ENCODE assay signal across 9 mouse cellular contexts in the genomic region with DNA sequence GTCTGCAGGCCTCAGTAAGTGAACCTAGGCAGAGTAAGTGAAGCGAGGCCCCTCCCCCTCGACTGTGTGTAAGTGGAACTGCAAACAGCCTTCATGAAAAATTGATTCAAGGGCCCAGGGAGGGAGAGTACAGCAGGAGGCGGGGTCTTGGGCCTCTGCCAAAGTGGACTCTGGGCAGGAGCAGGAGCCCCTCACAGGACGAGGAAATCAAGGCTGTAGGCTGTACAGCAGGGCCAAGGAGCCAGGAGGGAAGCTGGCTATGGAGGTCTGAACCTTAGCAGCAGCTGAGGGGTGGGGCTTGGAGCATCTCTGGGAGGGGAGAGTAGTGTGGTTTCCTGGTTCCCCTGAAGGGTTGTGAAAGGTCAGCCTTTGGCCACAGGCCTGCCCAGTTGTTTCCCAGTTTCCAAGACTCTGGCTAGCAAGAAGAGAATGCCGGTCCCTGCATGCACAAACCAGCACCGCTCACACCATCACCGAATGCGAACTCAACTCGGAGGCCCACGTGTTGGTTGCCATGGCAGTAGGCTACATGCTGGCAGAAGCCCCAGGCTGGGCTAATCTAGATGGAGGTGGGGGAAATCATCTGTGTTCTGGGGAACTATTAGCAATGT. TPM values are rescaled to one million over a fixed set of nuclear protein-coding genes. Genes with fewer than 3 reads are reported as not detected.
DNase-seq lines count a peak whose midpoint lies in the region; ATAC-seq and TF ChIP-seq lines count a peak whose summit lies in the region.
"Had no signal": no experiment of that assay in that cellular context is flagged by ENCODE, and none has a peak within 500 bp of the region (broad histone marks: within the 10 kb centered on the region; RNA-seq: fewer than 3 reads in every experiment).

No protein-coding gene starts in this region.

- H3K36me3 ChIP-seq in MEL (ENCODE audit: control insufficient read depth in 1 of 2, insufficient read depth in 2 of 2, low read length in 2 of 2): peaks cover 0 to 31% of the 10 kb centered on the region in 2 experiments; a peak in 2 of 4 replicates
- no peaks in the 10 kb centered on the region for H3K36me3 ChIP-seq in intestine, embryonic 15.5 days

- H3K9me3 ChIP-seq in MEL (replicated peaks; ENCODE audit: insufficient read depth, low read length): no peaks in the 10 kb centered on the region
- H3K9me3 ChIP-seq in intestine, embryonic 15.5 days: no peaks in the 10 kb centered on the region

- ATAC-seq in intestine, embryonic 15.5 days: peak; percentile 70
- peak; percentile 19 for ATAC-seq in megakaryocyte progenitor cell, adult 5-6 weeks (replicated peaks; ENCODE audit: poor library complexity)

- TF ChIP-seq EP300 in MEL (IDR thresholded peaks at IDR 0.05; ENCODE audit: low read depth in 1 of 2, low read length in 2 of 2): no peak

- DNase-seq in MEL (ENCODE audit: low read depth, low spot score): peak; percentile 90
- DNase-seq in embryo, embryonic 11 days: peak; percentile 85
- DNase-seq in heart, adult 11 months: peak; percentile 98
- peak; percentile 70 to 71 for DNase-seq in left cerebral cortex, postnatal 36 days (ENCODE audit: low spot score in 2 of 2)
- peak; percentile 76 for DNase-seq in right cerebral cortex, postnatal 14 days
- no peak for DNase-seq in spleen, postnatal 14 days (ENCODE audit: low spot score in 2 of 2)

- 9% methylated on average over 10 of the region's 10 CpGs for WGBS in intestine, embryonic 15.5 days

- H3K4me2 ChIP-seq in intestine, embryonic 15.5 days (replicated peaks): peak overlapping the region; percentile 33

- TF ChIP-seq RAD21 in MEL (IDR thresholded peaks at IDR 0.05; ENCODE audit: low read depth, low read length): no peak

- TF ChIP-seq POLR2A in MEL (IDR thresholded peaks at IDR 0.05; ENCODE audit: control insufficient read depth in 1 of 2, insufficient read depth in 1 of 2, low read depth in 1 of 2, low read length in 2 of 2, poor library complexity in 1 of 2): 0 out of 4 replicates have a peak, but pooled peaks of 1 of the 2 experiments have one; percentile 30

- H3K9ac ChIP-seq in MEL (ENCODE audit: control insufficient read depth, low read depth, low read length, poor library complexity, severe bottlenecking): no peak overlapping the region
- peak overlapping the region; percentile 28; the same call in 1 of the 2 replicates for H3K9ac ChIP-seq in intestine, embryonic 15.5 days

- no peaks in the 10 kb centered on the region for H3K27me3 ChIP-seq in MEL (ENCODE audit: control insufficient read depth in 1 of 2, insufficient read depth in 2 of 2, low read length in 2 of 2)
- no peaks in the 10 kb centered on the region for H3K27me3 ChIP-seq in intestine, embryonic 15.5 days (replicated peaks)

- intact Hi-C loops in left cerebral cortex, postnatal 36 days (cut with DNase I): no loop called here

- H3K27ac ChIP-seq in MEL (ENCODE audit: control insufficient read depth, low read depth, low read length): no peak overlapping the region
- H3K27ac ChIP-seq in intestine, embryonic 15.5 days: peak overlapping the region; percentile 79

- H3K4me1 ChIP-seq in MEL (ENCODE audit: control insufficient read depth in 1 of 2, insufficient read depth in 2 of 2, low read length in 2 of 2): peaks cover 12 to 39% of the 10 kb centered on the region in 2 experiments
- H3K4me1 ChIP-seq in intestine, embryonic 15.5 days (replicated peaks): peaks cover 55% of the 10 kb centered on the region

- no peak for TF ChIP-seq CTCF in MEL (IDR thresholded peaks at IDR 0.05 in 2 of 3, conservative IDR thresholded peaks at IDR 0.05 in 1 of 3; ENCODE audit: control insufficient read depth in 1 of 3, insufficient read depth in 1 of 3, low read depth in 2 of 3, low read length in 3 of 3, poor library complexity in 1 of 3, severe bottlenecking in 1 of 3)

- no peaks in the 10 kb centered on the region for H3K79me2 ChIP-seq in MEL (ENCODE audit: control insufficient read depth, insufficient read depth, low read length, poor library complexity)

- no peak overlapping the region for H3K4me3 ChIP-seq in MEL (ENCODE audit: control insufficient read depth in 1 of 2, insufficient read depth in 1 of 2, low read depth in 2 of 2, low read length in 2 of 2)
- H3K4me3 ChIP-seq in intestine, embryonic 15.5 days (replicated peaks): no peak overlapping the region

TF ChIP-seq in MEL, 35 proteins besides CTCF, POLR2A, EP300 and RAD21:
- TF ChIP-seq HCFC1 (IDR thresholded peaks at IDR 0.05; ENCODE audit: low read depth, low read length): peak; percentile 57; the same call in 1 of the 2 replicates
- peak; percentile 75 for TF ChIP-seq GATA1 (IDR thresholded peaks at IDR 0.05; ENCODE audit: low read depth, low read length)
- peak; percentile 91 for TF ChIP-seq USF1 (IDR thresholded peaks at IDR 0.05; ENCODE audit: low read depth, low read length)
- TF ChIP-seq NRF1 (IDR thresholded peaks at IDR 0.05; ENCODE audit: insufficient read depth, low read depth, low read length, poor library complexity, severe bottlenecking): no peak
- TF ChIP-seq USF2 (IDR thresholded peaks at IDR 0.05; ENCODE audit: borderline replicate concordance in 1 of 2, insufficient read depth in 1 of 2, low read depth in 1 of 2, low read length in 2 of 2): peak in 1 of 2 experiments; percentile 35; a peak in 1 of 4 replicates
- TF ChIP-seq MYC (IDR thresholded peaks at IDR 0.05; ENCODE audit: low read depth, low read length): peak; percentile 78
- TF ChIP-seq MXI1 (IDR thresholded peaks at IDR 0.05; ENCODE audit: low read depth, low read length): peak; percentile 100
- peak; percentile 94 for TF ChIP-seq MAX (IDR thresholded peaks at IDR 0.05; ENCODE audit: low read length)
- no peak for TF ChIP-seq TBP (IDR thresholded peaks at IDR 0.05; ENCODE audit: low read depth, low read length)
- no peak for TF ChIP-seq POLR2AphosphoS2 (IDR thresholded peaks at IDR 0.05; ENCODE audit: low read length)
- peak; percentile 63; the same call in 1 of the 2 replicates for TF ChIP-seq MAZ (IDR thresholded peaks at IDR 0.05; ENCODE audit: low read depth, low read length)
- no peak for TF ChIP-seq BHLHE40 (IDR thresholded peaks at IDR 0.05; ENCODE audit: borderline replicate concordance, low read depth, low read length)
- no peak for TF ChIP-seq NELFE (IDR thresholded peaks at IDR 0.05; ENCODE audit: low read depth, low read length)
- TF ChIP-seq ETS1 (IDR thresholded peaks at IDR 0.05; ENCODE audit: low read depth, low read length): peak; percentile 83
- no peak for TF ChIP-seq UBTF (IDR thresholded peaks at IDR 0.05; ENCODE audit: borderline replicate concordance, insufficient read depth, low read depth, low read length)
- TF ChIP-seq SIN3A (IDR thresholded peaks at IDR 0.05; ENCODE audit: low read length): peak; percentile 97
- TF ChIP-seq ELF1 (IDR thresholded peaks at IDR 0.05; ENCODE audit: low read depth, low read length): peak; percentile 67; the same call in 1 of the 2 replicates

RNA-seq across cellular contexts. Expression of gene Fscn2, which starts 3.4 kb away (rescaled TPM):
- 0.29 and 0.62 TPM in 2 replicates for total RNA-seq in MEL (2012; rRNA removed)
- under 1 TPM in 1 of 2 experiments, not detected in 1; 0.61 TPM for polyA plus RNA-seq in MEL (2012; ENCODE audit: insufficient read depth in 1 of 2, insufficient read length in 2 of 2, low read depth in 1 of 2, low replicate concordance in 2 of 2, missing spikeins in 1 of 2)
- polyA plus RNA-seq in intestine, embryonic 15.5 days (2015; fragmentation: Nextera tagmentation; extraction: Ambion mirVana): 0.18 TPM in 1 of 2 replicates, not detected in the other
- total RNA-seq in left cerebral cortex, postnatal 36 days (2021): under 1 TPM; 0.25 to 0.72 TPM
- not detected in 2 replicates for total RNA-seq in megakaryocyte progenitor cell, adult 5-6 weeks (2015)
- not detected in 2 replicates for total RNA-seq in megakaryocyte progenitor cell, adult 5-6 weeks (2017)
- polyA plus RNA-seq: large intestine, adult 2 months had no signal

RNA-seq across cellular contexts. Expression of gene Actg1, which starts 9.6 kb away (rescaled TPM):
- 1,328 and 1,871 TPM in 2 replicates for total RNA-seq in MEL (2012; rRNA removed)
- 1,000 to 10,000 TPM in 1 of 2 experiments, 100 to 1,000 TPM in 1; 899 to 1,784 TPM for polyA plus RNA-seq in MEL (2012; ENCODE audit: insufficient read depth in 1 of 2, insufficient read length in 2 of 2, low read depth in 1 of 2, low replicate concordance in 2 of 2, missing spikeins in 1 of 2)
- polyA plus RNA-seq in intestine, embryonic 15.5 days (2015; fragmentation: Nextera tagmentation; extraction: Ambion mirVana): 2,607 and 2,658 TPM in 2 replicates
- 1,000 to 10,000 TPM; 1,144 to 1,299 TPM for total RNA-seq in left cerebral cortex, postnatal 36 days (2021)
- 1,607 and 1,783 TPM in 2 replicates for total RNA-seq in megakaryocyte progenitor cell, adult 5-6 weeks (2015)
- 724 and 844 TPM in 2 replicates for total RNA-seq in megakaryocyte progenitor cell, adult 5-6 weeks (2017)

RNA-seq across cellular contexts. Expression of gene Faap100, which starts 20.7 kb away (rescaled TPM):
- 34.9 and 45.7 TPM in 2 replicates for total RNA-seq in MEL (2012; rRNA removed)
- polyA plus RNA-seq in MEL (2012; ENCODE audit: insufficient read depth in 1 of 2, insufficient read length in 2 of 2, low read depth in 1 of 2, low replicate concordance in 2 of 2, missing spikeins in 1 of 2): 10 to 100 TPM in 1 of 2 experiments, not detected in 1; 27.1 TPM
- 24.2 and 29.4 TPM in 2 replicates for polyA plus RNA-seq in intestine, embryonic 15.5 days (2015; fragmentation: Nextera tagmentation; extraction: Ambion mirVana)
- total RNA-seq in left cerebral cortex, postnatal 36 days (2021): 10 to 100 TPM; 12.8 to 16.4 TPM
- total RNA-seq in megakaryocyte progenitor cell, adult 5-6 weeks (2015): 10.8 and 11.0 TPM in 2 replicates
- total RNA-seq in megakaryocyte progenitor cell, adult 5-6 weeks (2017): 6.5 and 7.0 TPM in 2 replicates

Comparison
In these comparisons a context has a peak if more than half of its experiments do, and no peak if none do; other contexts are left out.
1. DNase-seq: peak in MEL (single experiment), embryo, embryonic 11 days (single experiment), heart, adult 11 months (single experiment), left cerebral cortex, postnatal 36 days (2 of 2) and right cerebral cortex, postnatal 14 days (single experiment); none in spleen, postnatal 14 days (0 of 2).